Mouse (Mus musculus): ENCODE measurements around the gene Nol9. TPM values are rescaled to one million over a fixed set of nuclear protein-coding genes. Genes with fewer than 3 reads are reported as not detected.

Nol9 gene
- polyA plus RNA-seq, 1 experiment from 2014 or later = 36.9 TPM

DNA sequence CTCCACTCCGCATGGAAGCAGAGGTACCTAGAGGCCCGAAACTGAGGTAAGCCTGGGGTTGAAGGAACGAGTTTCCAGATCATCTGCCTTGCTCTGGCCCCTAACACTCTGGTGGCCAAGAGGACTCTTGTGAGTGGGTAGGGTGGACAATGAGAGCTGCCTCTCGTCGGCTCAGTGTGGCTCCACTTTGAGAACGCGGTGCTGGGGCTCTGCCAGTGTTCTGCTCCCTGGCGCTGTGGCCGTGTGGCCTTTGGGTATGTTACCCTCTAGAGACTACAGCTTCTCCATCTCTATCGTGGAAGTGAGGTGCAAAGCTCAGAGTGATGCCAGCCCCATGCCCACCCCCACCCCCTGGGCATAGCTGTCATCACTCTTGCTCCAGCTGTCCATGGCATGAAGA is 33.5 kb downstream of the Nol9 start:
- no peaks in the 10 kb centered on the region for H3K9me3 ChIP-seq
- H3K4me1 ChIP-seq = peaks cover 38% of the 10 kb centered on the region
- WGBS = 77% methylated on average over 10 of the region's 10 CpGs
- H3K27me3 ChIP-seq (ENCODE audit: insufficient read depth, poor library complexity, severe bottlenecking) = no peaks in the 10 kb centered on the region; the same call in 1 of the 2 replicates
- H3K36me3 ChIP-seq = no peaks in the 10 kb centered on the region
- no peak overlapping the region for H3K4me3 ChIP-seq
- no peak for DNase-seq (ENCODE audit: low spot score)
- 0 out of 2 replicates have a peak overlapping the region, but pooled peaks have one; percentile 17 for H3K27ac ChIP-seq

DNA sequence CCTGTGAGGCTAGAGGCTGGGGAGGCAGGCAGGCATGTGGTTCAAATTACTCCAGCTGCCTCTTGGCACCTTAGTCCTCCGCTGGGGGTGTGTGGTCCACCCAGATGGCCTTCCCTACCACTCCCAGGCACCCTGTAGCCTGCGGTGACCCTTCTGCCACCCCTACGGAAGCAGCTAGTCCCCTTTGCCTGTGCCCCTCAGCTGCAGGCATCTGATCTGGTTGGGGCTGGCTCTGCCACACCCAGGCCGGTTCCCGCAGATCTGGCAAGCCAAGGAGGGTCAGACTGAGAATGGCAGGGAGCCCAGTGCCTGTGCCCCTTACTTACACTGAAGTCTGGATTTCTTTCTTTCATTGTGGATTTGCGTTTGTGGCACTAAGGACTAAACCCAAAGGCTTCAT is 34.6 kb downstream of the Nol9 start:
- Histone ChIP-seq H3K9me3 (no peaks in the 10 kb centered on the region), H3K4me3 (no peak overlapping the region), H3K36me3 (no peaks in the 10 kb centered on the region), H3K27me3 (ENCODE audit: insufficient read depth, poor library complexity, severe bottlenecking) (no peaks in the 10 kb centered on the region; the same call in 1 of the 2 replicates), H3K4me1 (peaks cover 44% of the 10 kb centered on the region), H3K27ac (no peak overlapping the region)
- 80% methylated on average over 6 of the region's 6 CpGs for WGBS
- no peak for DNase-seq (ENCODE audit: low spot score)

DNA sequence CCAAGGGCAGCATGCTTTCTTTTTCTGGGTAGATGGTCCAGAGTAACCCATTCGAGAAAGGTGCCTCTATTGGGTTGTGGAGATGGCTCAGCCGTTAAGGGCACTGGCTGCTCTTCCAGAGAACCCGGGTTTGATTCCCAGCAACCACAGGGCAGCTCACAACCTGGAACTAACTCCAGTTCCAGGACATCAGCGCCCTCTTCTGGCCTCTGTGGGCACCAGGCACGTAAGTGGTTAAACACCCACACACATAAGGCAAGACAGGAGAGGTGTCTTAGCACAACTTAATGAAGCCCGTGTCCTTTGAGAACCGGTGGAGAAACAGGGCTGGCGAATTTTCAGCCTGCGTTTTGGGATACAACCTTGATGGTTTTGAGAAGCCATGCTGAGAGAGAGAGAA is 35.4 kb downstream of the Nol9 start:
- no peak overlapping the region for H3K27ac ChIP-seq
- 77% methylated on average over 9 of the region's 9 CpGs for WGBS
- no peak for DNase-seq (ENCODE audit: low spot score)
- no peaks in the 10 kb centered on the region for H3K9me3 ChIP-seq
- H3K36me3 ChIP-seq = no peaks in the 10 kb centered on the region
- H3K4me1 ChIP-seq = peaks cover 44% of the 10 kb centered on the region
- no peaks in the 10 kb centered on the region; the same call in 1 of the 2 replicates for H3K27me3 ChIP-seq (ENCODE audit: insufficient read depth, poor library complexity, severe bottlenecking)
- H3K4me3 ChIP-seq = no peak overlapping the region

DNA sequence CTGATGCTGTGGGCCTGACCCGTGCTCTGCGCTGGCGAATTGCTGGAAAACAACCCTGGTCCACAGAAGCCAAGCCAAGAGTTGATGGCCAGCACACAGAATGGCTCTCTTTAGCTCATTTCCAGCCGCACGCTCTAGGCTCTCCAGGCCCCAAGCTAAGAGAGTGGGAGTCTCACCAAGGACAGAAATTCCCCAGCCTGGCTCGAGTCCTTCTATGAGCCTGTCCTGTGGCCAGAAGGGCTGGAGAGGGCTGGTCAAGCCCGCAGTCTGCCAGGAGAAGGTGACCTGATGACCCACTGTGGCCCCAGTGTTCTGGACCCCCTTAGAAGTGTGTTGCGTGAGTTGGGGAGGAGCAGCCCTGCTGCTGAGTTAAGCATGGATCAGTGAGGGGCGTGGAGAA is 38.1 kb downstream of the Nol9 start:
- 88% methylated on average over 9 of the region's 9 CpGs for WGBS
- H3K9me3 ChIP-seq = no peaks in the 10 kb centered on the region

DNA sequence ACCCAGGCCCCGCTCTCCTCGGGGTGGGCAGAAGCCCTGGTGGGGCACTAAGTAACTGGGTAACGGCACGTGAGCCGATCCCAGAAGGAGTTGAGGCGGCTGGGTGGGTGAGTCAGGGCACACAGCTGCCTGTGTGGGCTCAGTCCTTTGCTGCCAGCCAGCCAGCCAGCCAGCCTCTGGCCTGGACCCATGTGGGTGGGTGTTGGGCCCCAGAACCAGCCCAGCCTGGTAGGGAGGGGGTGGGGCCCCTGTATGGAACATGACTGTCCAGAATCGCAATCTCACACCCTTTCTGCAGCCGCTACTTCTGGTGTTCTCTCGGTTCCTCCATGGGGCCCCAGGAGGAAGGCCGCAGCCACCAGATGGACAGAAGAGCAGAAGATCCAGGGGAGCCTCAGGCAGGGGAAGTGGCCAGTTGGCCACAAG is 39.0 kb downstream of the Nol9 start:
- H3K36me3 ChIP-seq = no peaks in the 10 kb centered on the region
- H3K27ac ChIP-seq = no peak overlapping the region
- no peaks in the 10 kb centered on the region; the same call in 1 of the 2 replicates for H3K27me3 ChIP-seq (ENCODE audit: insufficient read depth, poor library complexity, severe bottlenecking)
- H3K4me3 ChIP-seq = no peak overlapping the region
- no peaks in the 10 kb centered on the region for H3K9me3 ChIP-seq
- peaks cover 24% of the 10 kb centered on the region for H3K4me1 ChIP-seq
- DNase-seq (ENCODE audit: low spot score) = no peak
- WGBS = 94% methylated on average over 10 of the region's 10 CpGs

More for the DNA sequence above, 38.1 kb downstream of the Nol9 start:
- no peak overlapping the region for H3K27ac ChIP-seq
- H3K36me3 ChIP-seq = no peaks in the 10 kb centered on the region
- H3K27me3 ChIP-seq (ENCODE audit: insufficient read depth, poor library complexity, severe bottlenecking) = no peaks in the 10 kb centered on the region; the same call in 1 of the 2 replicates
- H3K4me3 ChIP-seq = no peak overlapping the region
- H3K4me1 ChIP-seq = peaks cover 31% of the 10 kb centered on the region
- no peak for DNase-seq (ENCODE audit: low spot score)

DNA sequence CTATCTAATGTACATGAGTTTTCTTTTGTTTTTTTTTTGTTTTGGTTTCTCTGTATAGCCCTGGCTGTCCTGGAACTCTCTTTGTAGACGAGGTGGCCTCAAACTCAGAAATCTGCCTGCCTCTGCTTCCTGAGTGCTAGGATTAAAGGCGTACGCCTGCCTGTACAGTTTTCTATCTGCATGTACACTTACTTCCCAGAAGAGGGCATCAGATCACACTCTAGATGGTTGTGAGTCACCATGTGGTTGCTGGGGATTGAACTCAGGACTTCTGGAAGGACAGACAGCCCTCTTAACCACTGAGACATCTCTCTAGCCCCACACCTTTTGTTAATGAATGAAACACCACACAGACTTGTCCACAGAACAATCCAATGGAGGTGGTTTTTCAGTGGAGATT is 40.1 kb downstream of the Nol9 start:
- Histone ChIP-seq H3K4me1 (peaks cover 20% of the 10 kb centered on the region), H3K36me3 (no peaks in the 10 kb centered on the region), H3K27ac (no peak overlapping the region), H3K4me3 (no peak overlapping the region), H3K9me3 (no peaks in the 10 kb centered on the region), H3K27me3 (ENCODE audit: insufficient read depth, poor library complexity, severe bottlenecking) (no peaks in the 10 kb centered on the region; the same call in 1 of the 2 replicates)
- 84% methylated on average over 3 of the region's 3 CpGs for WGBS
- no peak for DNase-seq (ENCODE audit: low spot score)

DNA sequence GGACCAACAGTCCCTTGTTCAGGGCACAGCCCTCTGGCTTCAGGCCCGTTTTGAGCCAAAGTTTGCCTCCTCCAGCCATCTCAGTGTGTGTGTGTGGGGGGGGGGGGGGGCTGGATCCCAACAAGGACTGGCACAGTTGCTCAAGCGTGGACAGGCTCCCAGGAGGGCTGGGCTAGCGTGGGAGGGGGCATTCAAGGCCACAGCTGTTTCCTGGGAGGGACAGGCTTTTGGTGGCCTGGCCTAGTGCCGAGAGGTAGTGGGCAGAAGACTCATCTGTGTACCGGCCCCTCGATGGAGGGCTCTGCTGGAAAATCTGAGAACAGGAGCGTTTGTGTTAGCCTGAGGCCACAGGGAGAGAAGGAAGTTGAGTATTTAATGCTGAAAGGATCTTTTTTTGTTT is 40.8 kb downstream of the Nol9 start:
- no peak overlapping the region for H3K27ac ChIP-seq
- peaks cover 20% of the 10 kb centered on the region for H3K4me1 ChIP-seq
- 71% methylated on average over 7 of the region's 7 CpGs for WGBS
- H3K27me3 ChIP-seq (ENCODE audit: insufficient read depth, poor library complexity, severe bottlenecking) = peaks cover 6% of the 10 kb centered on the region
- no peak for DNase-seq (ENCODE audit: low spot score)
- H3K9me3 ChIP-seq = no peaks in the 10 kb centered on the region
- H3K36me3 ChIP-seq = no peaks in the 10 kb centered on the region
- no peak overlapping the region for H3K4me3 ChIP-seq

DNA sequence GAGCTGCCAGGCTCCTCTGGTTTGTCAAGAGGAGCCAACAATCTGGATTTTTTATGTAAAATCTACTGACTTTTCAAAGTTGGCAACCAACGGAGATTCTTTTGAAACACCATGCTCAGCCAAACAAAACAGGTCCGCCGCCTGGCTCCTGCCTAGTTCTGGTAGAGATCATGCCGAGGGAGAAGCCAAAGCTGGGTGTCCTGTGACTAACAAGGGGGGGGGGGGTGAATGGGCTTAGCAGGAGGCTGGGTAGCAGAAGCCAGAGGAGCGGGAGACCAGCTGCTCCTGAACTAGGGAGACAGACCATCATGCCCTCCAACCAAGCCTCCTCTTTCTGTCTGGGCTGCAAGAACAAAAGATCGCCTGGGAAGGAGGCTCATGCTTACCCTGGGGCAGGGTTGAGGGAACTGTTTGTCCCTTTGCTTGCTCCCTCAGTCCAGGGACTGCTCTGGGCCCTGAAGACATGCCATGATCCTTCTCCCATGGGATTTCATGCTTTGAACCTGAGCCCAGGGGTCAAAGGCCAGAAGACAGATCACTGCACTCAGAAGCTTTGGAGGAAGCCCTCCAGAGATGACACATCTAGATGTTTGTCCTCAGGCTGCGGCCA is 44.6 kb downstream of the Nol9 start:
- H3K9me3 ChIP-seq = no peaks in the 10 kb centered on the region
- peaks cover 22% of the 10 kb centered on the region for H3K4me1 ChIP-seq
- DNase-seq (ENCODE audit: low spot score) = no peak
- no peak overlapping the region for H3K27ac ChIP-seq
- H3K36me3 ChIP-seq = no peaks in the 10 kb centered on the region
- H3K4me3 ChIP-seq = no peak overlapping the region
- peaks cover 30% of the 10 kb centered on the region for H3K27me3 ChIP-seq (ENCODE audit: insufficient read depth, poor library complexity, severe bottlenecking)
- WGBS = 80% methylated on average over 7 of the region's 7 CpGs

DNA sequence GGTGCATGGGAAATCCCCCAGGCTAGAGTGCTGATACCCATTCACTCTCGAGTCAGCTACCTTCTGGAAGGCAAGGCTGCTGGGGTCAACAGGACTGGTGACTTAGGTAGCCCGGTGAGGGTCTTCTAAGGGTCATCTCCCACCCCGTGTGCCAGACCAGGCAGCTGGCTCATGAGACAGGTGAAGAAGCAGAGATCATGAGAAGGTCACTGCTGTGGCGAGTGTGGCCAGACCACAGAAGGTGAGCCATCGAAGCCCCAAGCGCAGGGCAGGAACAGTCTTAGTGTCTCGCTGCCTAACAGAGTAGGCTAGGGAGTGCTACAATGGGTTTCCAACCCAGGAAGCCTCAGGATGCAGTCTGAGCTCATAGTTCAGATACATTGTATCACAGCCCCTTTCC is 45.5 kb downstream of the Nol9 start:
- 78% methylated on average over 7 of the region's 7 CpGs for WGBS
- Histone ChIP-seq H3K36me3 (no peaks in the 10 kb centered on the region), H3K27me3 (ENCODE audit: insufficient read depth, poor library complexity, severe bottlenecking) (peaks cover 33% of the 10 kb centered on the region), H3K4me1 (peaks cover 23% of the 10 kb centered on the region), H3K27ac (no peak overlapping the region), H3K9me3 (no peaks in the 10 kb centered on the region), H3K4me3 (no peak overlapping the region)
- no peak for DNase-seq (ENCODE audit: low spot score)

DNA sequence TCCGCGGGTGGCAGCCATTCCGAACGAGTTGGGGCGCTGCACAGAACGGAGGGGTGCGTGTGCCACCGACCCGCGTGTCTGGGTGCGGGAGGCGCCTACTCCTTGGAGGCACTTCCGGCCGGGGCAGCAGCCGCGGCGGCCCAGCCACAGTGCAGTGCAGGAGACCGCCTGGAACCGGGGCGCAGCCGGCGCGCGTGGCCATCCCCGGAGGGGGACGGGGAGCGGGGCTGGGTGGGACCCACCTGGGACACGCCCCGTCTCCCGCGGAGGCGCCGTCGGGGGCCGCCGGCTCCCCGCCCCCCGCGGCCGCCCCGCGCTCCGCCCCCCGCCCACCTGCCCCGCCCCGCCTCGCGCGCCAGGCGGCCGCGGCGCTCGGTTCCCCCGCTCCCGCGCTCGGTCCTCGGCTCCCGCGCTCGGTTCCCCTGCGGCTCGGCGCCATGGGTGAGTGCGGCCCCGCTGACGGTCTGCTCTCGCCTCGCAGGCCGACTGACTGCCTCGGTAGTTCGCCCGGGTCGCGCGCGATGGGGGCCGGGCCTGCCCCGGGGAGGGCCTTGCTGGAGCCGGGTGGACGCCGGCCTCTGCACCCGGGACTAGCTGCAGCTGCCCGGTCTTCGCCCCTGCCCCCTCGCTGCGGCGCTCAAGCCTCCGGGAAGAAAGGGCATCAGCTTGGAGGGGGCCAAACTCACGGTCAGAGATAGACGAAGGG is 47.5 kb downstream of the Nol9 start:
- Histone ChIP-seq H3K9me3 (no peaks in the 10 kb centered on the region), H3K27me3 (ENCODE audit: insufficient read depth, poor library complexity, severe bottlenecking) (peaks cover 33% of the 10 kb centered on the region), H3K4me1 (peaks cover 26% of the 10 kb centered on the region), H3K27ac (peak overlapping the region; percentile 91), H3K36me3 (no peaks in the 10 kb centered on the region), H3K4me3 (peak overlapping the region; percentile 91)
- WGBS = under 1% methylated on average over 77 of the region's 92 CpGs
- peak; percentile 86 for DNase-seq (ENCODE audit: low spot score)

DNA sequence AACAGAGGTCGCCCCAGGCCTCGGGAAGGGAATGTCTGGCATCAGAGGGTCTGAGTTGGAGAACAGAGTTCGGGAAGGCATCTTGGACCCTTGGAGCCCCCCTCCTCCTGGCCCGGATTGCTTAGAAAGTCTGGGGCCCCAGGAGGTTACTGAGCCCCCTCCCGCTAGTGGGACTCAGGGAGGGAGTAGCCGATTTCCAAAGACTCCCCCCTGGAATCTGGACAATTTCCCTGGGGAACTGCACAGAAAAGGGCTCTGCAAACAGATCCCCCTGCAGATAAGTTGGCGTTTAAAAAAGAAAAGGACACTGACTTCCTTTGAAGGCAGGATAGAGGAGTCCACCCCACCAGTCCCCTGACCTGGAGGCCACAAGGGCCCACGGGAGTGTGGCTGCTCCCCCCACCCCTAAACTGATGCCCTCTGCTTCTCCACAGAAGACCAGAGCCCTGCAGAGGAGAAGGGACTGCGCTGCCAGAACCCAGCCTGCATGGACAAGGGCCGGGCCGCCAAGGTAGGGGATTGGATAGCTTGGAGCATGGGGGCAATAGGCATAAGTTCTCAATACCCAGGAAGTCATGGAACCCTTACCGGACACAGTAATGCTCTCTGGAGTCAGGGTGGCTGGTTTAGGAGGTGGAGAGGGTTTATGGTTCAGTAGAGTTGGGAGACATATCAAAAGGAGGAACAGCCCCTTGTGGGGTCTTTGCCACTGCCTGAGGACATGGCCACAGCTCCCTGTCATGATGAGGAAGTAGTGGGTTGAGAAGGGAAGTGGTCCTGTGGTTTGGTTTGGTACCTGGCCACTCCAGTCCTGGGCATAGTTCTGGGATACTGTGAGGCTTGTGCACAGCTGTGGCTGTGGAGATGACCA is 48.3 kb downstream of the Nol9 start:
- no peak for DNase-seq (ENCODE audit: low spot score)

DNA sequence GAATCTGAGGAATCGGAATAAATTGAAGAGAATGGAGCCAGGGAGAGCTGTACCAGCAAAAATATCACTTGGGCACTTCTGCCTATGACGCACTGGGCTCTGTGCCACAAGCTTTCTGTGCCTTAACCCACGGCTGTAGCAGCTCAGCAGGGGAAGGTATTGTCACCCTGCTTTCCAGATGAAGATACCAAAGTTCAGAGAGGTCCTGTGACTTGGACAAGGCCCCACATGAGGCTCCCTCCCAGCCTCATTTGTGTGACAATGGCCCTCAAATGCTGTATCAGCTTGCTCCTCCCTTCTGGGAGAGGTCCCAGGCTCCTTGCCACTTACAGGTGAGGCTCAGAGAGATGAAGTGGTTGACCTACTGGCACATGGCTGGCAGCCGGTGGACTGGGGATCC is 49.0 kb downstream of the Nol9 start:
- WGBS = 45% methylated on average over 4 of the region's 4 CpGs
- no peak overlapping the region for H3K27ac ChIP-seq
- 0 out of 2 replicates have a peak, but pooled peaks cover 2% of the 10 kb centered on the region for H3K36me3 ChIP-seq
- DNase-seq (ENCODE audit: low spot score) = no peak
- H3K27me3 ChIP-seq (ENCODE audit: insufficient read depth, poor library complexity, severe bottlenecking) = peaks cover 33% of the 10 kb centered on the region
- peaks cover 37% of the 10 kb centered on the region for H3K4me1 ChIP-seq
- H3K9me3 ChIP-seq = no peaks in the 10 kb centered on the region
- peak overlapping the region; percentile 91 for H3K4me3 ChIP-seq

More for the DNA sequence above, 48.3 kb downstream of the Nol9 start:
- Histone ChIP-seq H3K36me3 (0 out of 2 replicates have a peak, but pooled peaks cover 2% of the 10 kb centered on the region), H3K4me1 (peaks cover 30% of the 10 kb centered on the region), H3K27me3 (ENCODE audit: insufficient read depth, poor library complexity, severe bottlenecking) (peaks cover 33% of the 10 kb centered on the region), H3K4me3 (peak overlapping the region; percentile 91), H3K27ac (peak overlapping the region; percentile 91), H3K9me3 (no peaks in the 10 kb centered on the region)
- WGBS = 7% methylated on average over 12 of the region's 12 CpGs

Measured in heart, embryonic 10.5 days (tissue).